Mouse (Mus musculus) heart, embryonic 15.5 days (tissue): ENCODE results near the gene Adgrl3. TPM values are rescaled to one million over a fixed set of nuclear protein-coding genes. Genes with fewer than 3 reads are reported as not detected.

Experiments
- ATAC-seq: fragments of 200-750 bp; cut with Nextera tagmentation; replicated peaks from 2 replicates; pipeline ENCODE4 v1.8.0; 2017; ENCODE audit warnings: low read depth, moderate TSS enrichment; ENCODE audit not compliant: insufficient number of reproducible peaks, insufficient read depth, low FRiP score
- H3K27ac ChIP-seq: fragments of 300-500 bp; sonication (generic); 2 replicates; pipeline ENCODE4 v1.5.1; 2015; ENCODE audit warnings: mild to moderate bottlenecking, inconsistent platforms
- H3K27me3 ChIP-seq: fragments of 300-500 bp; sonication (generic); 2 replicates; pipeline ENCODE4 v1.6.1; 2015; ENCODE audit warnings: inconsistent platforms
- H3K36me3 ChIP-seq: fragments of 300-500 bp; sonication (generic); 2 replicates; pipeline ENCODE4 v1.6.1; 2015; ENCODE audit warnings: mild to moderate bottlenecking, inconsistent platforms
- H3K4me1 ChIP-seq: fragments of 300-500 bp; sonication (generic); replicated peaks from 2 replicates; pipeline ENCODE4 v1.6.1; 2015; ENCODE audit warnings: inconsistent platforms
- H3K4me2 ChIP-seq: fragments of 300-500 bp; sonication (generic); 2 replicates; pipeline ENCODE4 v1.6.1; 2015; ENCODE audit warnings: inconsistent platforms, mild to moderate bottlenecking, moderate library complexity
- H3K4me3 ChIP-seq: fragments of 300-500 bp; sonication (generic); 2 replicates; pipeline ENCODE4 v1.5.1; 2015; ENCODE audit warnings: mild to moderate bottlenecking, inconsistent platforms
- H3K9ac ChIP-seq: fragments of 300-500 bp; sonication (generic); 2 replicates; pipeline ENCODE4 v1.6.1; 2015; ENCODE audit warnings: mild to moderate bottlenecking, inconsistent platforms
- H3K9me3 ChIP-seq: fragments of 300-500 bp; sonication (generic); replicated peaks from 2 replicates; pipeline ENCODE4 v1.6.1; 2016; ENCODE audit warnings: inconsistent platforms
- WGBS: fragments of 180-500 bp; shearing (Covaris S2); methylation state at CpG from one replicate; pipeline ENCODE4 v1.1.7; 2015; ENCODE audit warnings: mixed read lengths; 5-methylcytosine and 5-hydroxymethylcytosine counted together
- polyA plus RNA-seq: library from polyadenylated mRNA; unstranded; fragments of >200 nt; fragmentation: Nextera tagmentation; extraction: Ambion mirVana; gene quantifications from 2 replicates; pipeline ENCODE4 v1.2.1, GENCODE M21; 2015

The Adgrl3 gene
- polyA plus RNA-seq, 1 experiment from 2014 or later, result 5.4 TPM

GRCm38 (mm10) chr5:81614674-81615073, 594.7 kb downstream of the Adgrl3 start:
- Histone ChIP-seq H3K27ac (no peak overlapping the region), H3K9ac (no peak overlapping the region), H3K4me3 (no peak overlapping the region), H3K4me2 (no peak overlapping the region), H3K36me3 (no peaks in the 10 kb centered on the region), H3K27me3 (no peaks in the 10 kb centered on the region), H3K4me1 (peaks cover 2% of the 10 kb centered on the region), H3K9me3 (no peaks in the 10 kb centered on the region)
- ATAC-seq, result no peak
- 59% methylated on average over 4 of the region's 4 CpGs for WGBS

DNA sequence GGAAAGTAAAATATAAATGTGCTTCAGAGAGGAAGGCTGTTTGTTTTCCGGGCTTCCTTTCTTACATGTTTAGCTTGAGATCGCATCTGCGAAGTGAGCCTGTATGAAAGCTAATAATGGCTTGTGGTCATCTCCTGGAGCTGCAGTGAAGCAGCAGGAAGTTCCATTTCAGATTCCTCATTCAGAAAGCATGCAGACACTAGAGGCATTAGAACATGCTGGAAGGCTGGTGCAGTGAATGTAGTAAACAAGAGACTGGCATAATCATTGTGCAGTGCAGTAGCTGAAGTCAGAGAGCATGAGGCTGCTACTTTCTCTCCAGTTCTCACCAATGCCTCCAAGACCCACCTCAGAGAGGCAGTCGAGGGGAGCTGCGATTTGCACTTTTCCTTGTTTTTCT, 601.2 kb downstream of the Adgrl3 start:
- no peak overlapping the region for H3K27ac ChIP-seq
- no peaks in the 10 kb centered on the region for H3K4me1 ChIP-seq
- H3K9me3 ChIP-seq, result no peaks in the 10 kb centered on the region
- H3K4me3 ChIP-seq, result no peak overlapping the region
- no peaks in the 10 kb centered on the region for H3K36me3 ChIP-seq
- ATAC-seq, result no peak
- no peak overlapping the region for H3K4me2 ChIP-seq
- no peak overlapping the region for H3K9ac ChIP-seq
- H3K27me3 ChIP-seq, result no peaks in the 10 kb centered on the region
- 64% methylated on average over 5 of the region's 5 CpGs for WGBS

GRCm38 (mm10) chr5:81621715-81622114, 601.8 kb downstream of the Adgrl3 start:
- ATAC-seq, result no peak
- Histone ChIP-seq H3K27me3 (no peaks in the 10 kb centered on the region), H3K4me2 (no peak overlapping the region), H3K4me1 (no peaks in the 10 kb centered on the region), H3K27ac (no peak overlapping the region), H3K9ac (no peak overlapping the region), H3K4me3 (no peak overlapping the region), H3K36me3 (no peaks in the 10 kb centered on the region), H3K9me3 (no peaks in the 10 kb centered on the region)
- WGBS, result 69% methylated on average over 3 of the region's 3 CpGs

DNA sequence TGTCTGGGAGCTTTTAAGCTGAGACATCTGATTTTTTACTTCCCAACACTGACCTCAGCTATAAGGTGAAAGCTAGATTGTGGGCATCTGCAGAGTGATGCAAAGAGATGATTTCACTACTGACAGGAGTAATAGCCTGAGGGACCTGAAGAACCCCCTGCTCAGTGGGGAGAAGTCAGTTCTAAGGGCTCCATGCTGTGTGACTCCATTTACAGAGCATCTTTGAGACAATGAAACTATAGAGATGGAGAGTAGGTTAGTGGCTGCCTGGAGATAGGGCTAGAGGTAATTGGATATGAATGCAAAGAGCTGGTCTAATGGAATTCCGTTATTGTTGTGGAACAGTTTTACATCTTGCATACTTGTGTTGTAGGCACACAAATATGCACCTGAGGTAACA, 603.9 kb downstream of the Adgrl3 start:
- WGBS, result 57% methylated on average over 1 of the region's 1 CpGs
- H3K9ac ChIP-seq, result no peak overlapping the region
- no peak overlapping the region for H3K4me3 ChIP-seq
- H3K9me3 ChIP-seq, result no peaks in the 10 kb centered on the region
- no peaks in the 10 kb centered on the region for H3K36me3 ChIP-seq
- H3K4me2 ChIP-seq, result no peak overlapping the region
- H3K27me3 ChIP-seq, result no peaks in the 10 kb centered on the region
- H3K27ac ChIP-seq, result no peak overlapping the region
- ATAC-seq, result no peak
- no peaks in the 10 kb centered on the region for H3K4me1 ChIP-seq

- Histone ChIP-seq H3K9me3 (no peaks in the 10 kb centered on the region), H3K27ac (no peak overlapping the region), H3K27me3 (no peaks in the 10 kb centered on the region), H3K4me1 (no peaks in the 10 kb centered on the region), H3K4me2 (no peak overlapping the region), H3K4me3 (no peak overlapping the region), H3K36me3 (no peaks in the 10 kb centered on the region), H3K9ac (no peak overlapping the region)
- WGBS, result 43% methylated on average over 2 of the region's 2 CpGs
- ATAC-seq, result no peak
Measured at GRCm38 (mm10) chr5:81636169-81636568, 616.2 kb downstream of the Adgrl3 start.

DNA sequence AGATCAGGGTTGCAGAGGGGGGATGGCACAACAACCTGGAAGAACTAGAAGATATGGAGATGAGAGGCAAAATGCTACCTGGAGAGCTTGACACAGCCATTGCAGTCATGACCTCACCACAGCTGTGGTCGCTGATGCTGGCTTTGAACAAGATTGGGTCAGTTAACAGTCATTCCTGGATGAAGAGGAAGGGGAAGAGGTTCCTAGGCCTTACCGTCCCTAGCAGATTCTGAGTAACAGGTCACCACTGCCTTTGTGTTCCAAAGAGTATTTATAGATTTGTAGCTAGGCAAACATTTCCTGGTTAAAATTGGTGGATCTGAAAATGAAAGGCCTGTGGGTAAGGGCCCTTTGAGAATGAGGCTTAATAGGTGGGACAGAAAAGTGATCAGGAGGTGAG, 618.5 kb downstream of the Adgrl3 start:
- 82% methylated on average over 2 of the region's 2 CpGs for WGBS
- H3K27me3 ChIP-seq, result no peaks in the 10 kb centered on the region
- H3K4me3 ChIP-seq, result no peak overlapping the region
- H3K27ac ChIP-seq, result no peak overlapping the region
- no peaks in the 10 kb centered on the region for H3K9me3 ChIP-seq
- H3K4me2 ChIP-seq, result no peak overlapping the region
- no peak overlapping the region for H3K9ac ChIP-seq
- no peaks in the 10 kb centered on the region for H3K36me3 ChIP-seq
- ATAC-seq, result no peak
- no peaks in the 10 kb centered on the region for H3K4me1 ChIP-seq

DNA sequence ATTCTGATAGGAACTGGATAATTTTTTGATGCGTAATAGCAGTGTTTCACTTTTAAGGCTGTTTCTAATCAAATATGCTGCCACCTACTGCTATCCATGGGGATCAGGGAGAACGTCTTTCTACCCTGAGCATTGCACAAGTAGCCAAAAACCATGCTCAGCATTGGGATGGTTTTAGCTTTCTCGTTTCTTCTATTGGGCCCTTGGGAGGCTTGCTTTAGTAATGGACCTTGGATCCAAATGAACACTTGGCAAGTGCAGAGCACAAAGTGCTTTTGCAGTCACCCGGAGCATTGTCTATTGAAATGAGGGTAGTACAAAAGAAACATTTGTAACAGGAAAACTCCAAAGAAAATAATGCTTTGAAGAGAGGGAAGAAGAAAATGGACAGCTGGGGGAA, 620.2 kb downstream of the Adgrl3 start:
- Histone ChIP-seq H3K27ac (no peak overlapping the region), H3K27me3 (no peaks in the 10 kb centered on the region), H3K36me3 (no peaks in the 10 kb centered on the region), H3K4me1 (no peaks in the 10 kb centered on the region), H3K4me2 (no peak overlapping the region), H3K4me3 (no peak overlapping the region), H3K9ac (no peak overlapping the region), H3K9me3 (no peaks in the 10 kb centered on the region)
- WGBS, result 67% methylated on average over 4 of the region's 4 CpGs
- ATAC-seq, result no peak

- no peaks in the 10 kb centered on the region for H3K27me3 ChIP-seq
- H3K36me3 ChIP-seq, result no peaks in the 10 kb centered on the region
- H3K27ac ChIP-seq, result no peak overlapping the region
- 69% methylated on average over 5 of the region's 5 CpGs for WGBS
- no peak overlapping the region for H3K4me3 ChIP-seq
- ATAC-seq, result no peak
- no peak overlapping the region for H3K9ac ChIP-seq
- no peak overlapping the region for H3K4me2 ChIP-seq
- no peaks in the 10 kb centered on the region for H3K9me3 ChIP-seq
- H3K4me1 ChIP-seq, result no peaks in the 10 kb centered on the region
Measured at GRCm38 (mm10) chr5:81645557-81645956, 625.6 kb downstream of the Adgrl3 start.

DNA sequence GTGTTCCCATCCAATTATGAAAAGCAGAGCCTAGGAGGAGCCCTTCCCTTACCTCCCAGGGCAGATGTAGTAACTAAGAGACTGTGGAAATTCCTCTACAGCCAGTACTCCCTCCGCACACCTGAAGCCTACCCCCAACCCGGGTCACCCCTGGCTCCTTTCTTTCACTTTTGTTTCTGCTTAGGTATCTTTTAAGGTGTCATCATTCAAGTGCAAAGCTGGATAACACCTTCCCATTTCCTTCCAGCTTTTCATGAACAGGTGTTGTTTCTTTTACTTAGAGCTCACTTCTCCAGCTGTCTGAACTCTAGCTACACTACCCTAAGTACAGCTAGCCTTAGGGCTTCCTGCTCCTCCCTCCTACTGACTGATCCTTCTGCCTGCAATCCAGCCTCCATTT, 634.0 kb downstream of the Adgrl3 start:
- 49% methylated on average over 2 of the region's 2 CpGs for WGBS
- no peak for ATAC-seq
- Histone ChIP-seq H3K4me2 (no peak overlapping the region), H3K9me3 (no peaks in the 10 kb centered on the region), H3K36me3 (no peaks in the 10 kb centered on the region), H3K27ac (no peak overlapping the region), H3K9ac (no peak overlapping the region), H3K4me1 (no peaks in the 10 kb centered on the region), H3K27me3 (no peaks in the 10 kb centered on the region), H3K4me3 (no peak overlapping the region)

DNA sequence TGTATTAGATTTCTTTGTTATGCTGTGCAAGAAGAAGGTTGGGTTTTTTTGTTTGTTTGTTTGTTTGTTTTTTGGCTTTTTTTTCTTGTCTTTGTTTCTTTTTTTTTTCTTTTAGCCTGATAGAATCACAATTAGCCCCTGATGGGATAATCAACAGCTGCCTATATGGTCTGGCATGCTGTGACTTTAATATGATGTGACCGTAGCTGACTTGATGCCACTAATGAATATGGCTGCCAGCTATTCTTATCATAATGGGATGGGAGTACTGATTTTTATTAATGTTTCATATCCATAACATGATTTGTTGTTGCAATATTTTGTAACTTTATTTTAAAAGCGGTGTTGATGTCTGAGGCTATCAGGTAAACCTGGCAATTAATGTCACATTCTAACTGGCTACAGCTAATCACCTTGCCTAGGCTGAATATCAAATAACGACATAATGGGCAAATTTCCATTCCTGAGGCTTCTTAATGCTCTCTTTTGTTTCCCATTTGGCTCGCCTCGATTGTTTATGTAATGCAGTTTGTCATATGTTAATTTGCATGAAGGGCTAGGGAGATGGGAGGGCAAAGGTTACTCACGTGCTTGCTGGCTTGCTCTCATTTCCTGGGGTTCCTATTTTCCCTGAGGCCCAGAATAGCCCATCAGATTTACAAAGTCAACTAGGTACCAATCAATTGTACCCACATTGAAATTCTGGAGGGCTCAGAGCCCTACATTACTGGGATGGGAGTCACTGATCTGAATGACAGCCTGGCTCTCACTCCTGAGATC, 641.9 kb downstream of the Adgrl3 start:
- no peak overlapping the region for H3K4me3 ChIP-seq
- no peak for ATAC-seq
- H3K9me3 ChIP-seq, result no peaks in the 10 kb centered on the region
- H3K9ac ChIP-seq, result no peak overlapping the region
- H3K4me1 ChIP-seq, result no peaks in the 10 kb centered on the region
- H3K27ac ChIP-seq, result no peak overlapping the region
- H3K4me2 ChIP-seq, result no peak overlapping the region
- 66% methylated on average over 6 of the region's 6 CpGs for WGBS
- no peaks in the 10 kb centered on the region for H3K27me3 ChIP-seq
- no peaks in the 10 kb centered on the region for H3K36me3 ChIP-seq

DNA sequence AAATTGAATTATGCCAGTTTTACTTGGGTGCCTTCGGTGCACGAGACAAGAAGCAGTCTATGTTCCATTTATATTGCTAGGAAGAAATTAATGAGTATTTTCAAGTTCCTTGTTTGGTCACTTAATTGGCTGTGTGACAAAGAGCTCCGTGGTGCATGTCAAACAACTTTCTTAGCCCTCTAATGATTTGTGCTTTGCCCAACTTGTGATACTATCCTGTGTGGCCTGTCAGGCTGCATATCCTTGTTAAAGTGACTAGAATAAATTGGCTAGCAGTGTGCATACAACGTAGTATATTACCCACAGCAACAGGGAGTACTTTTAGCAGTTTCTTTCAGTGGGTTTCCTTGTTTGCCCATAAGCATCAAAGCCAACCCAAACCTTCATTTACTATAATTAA, 651.1 kb downstream of the Adgrl3 start:
- H3K4me3 ChIP-seq, result no peak overlapping the region
- no peak overlapping the region for H3K27ac ChIP-seq
- H3K4me1 ChIP-seq, result no peaks in the 10 kb centered on the region
- H3K4me2 ChIP-seq, result no peak overlapping the region
- ATAC-seq, result no peak
- H3K9me3 ChIP-seq, result no peaks in the 10 kb centered on the region
- H3K27me3 ChIP-seq, result no peaks in the 10 kb centered on the region
- H3K9ac ChIP-seq, result no peak overlapping the region
- WGBS, result 70% methylated on average over 4 of the region's 4 CpGs
- H3K36me3 ChIP-seq, result no peaks in the 10 kb centered on the region

DNA sequence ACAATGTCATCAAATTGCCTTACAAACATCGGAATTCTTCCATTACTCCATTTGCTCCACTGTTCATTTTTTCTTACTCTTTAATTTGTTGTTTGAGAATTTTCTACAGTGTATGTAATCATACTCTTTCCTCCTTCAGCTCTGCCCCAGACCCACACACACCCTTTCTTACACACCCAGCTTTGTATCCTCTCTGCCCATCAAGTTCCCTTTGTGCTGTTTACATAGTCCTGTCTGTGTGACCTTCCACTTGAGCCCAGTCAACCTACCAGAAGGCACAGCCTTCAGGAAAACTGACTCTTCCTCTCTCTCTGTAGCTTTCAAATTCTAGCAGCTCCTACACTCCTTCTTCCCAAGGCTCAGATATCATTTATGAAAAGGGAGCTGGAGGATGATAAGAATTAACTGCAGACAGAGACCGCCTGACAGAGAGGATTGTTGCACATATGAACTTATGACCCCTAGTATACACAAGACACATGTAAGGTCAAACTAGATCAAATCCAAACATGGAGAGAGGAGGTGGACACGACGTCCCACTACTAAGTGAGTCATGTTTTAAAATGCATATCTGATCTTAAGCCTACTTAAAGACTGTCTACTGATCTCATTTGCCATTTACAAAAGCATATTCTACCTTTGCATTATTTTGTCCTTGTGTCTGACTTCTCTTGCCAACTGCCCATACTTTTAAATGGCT, 654.5 kb downstream of the Adgrl3 start:
- H3K27me3 ChIP-seq, result no peaks in the 10 kb centered on the region
- no peak overlapping the region for H3K4me3 ChIP-seq
- no peak overlapping the region for H3K9ac ChIP-seq
- no peak for ATAC-seq
- WGBS, result 55% methylated on average over 4 of the region's 4 CpGs
- H3K9me3 ChIP-seq, result no peaks in the 10 kb centered on the region
- H3K4me2 ChIP-seq, result no peak overlapping the region
- no peak overlapping the region for H3K27ac ChIP-seq
- no peaks in the 10 kb centered on the region for H3K36me3 ChIP-seq
- no peaks in the 10 kb centered on the region for H3K4me1 ChIP-seq
